Mouse (Mus musculus) layer of hippocampus, postnatal 10 days (tissue): ENCODE results near the gene Gm20708. TPM values are rescaled to one million over a fixed set of nuclear protein-coding genes. Genes with fewer than 3 reads are reported as not detected.
"Not testable (repeated sequence)": the region's sequence is repeated elsewhere in the genome, so short reads cannot be mapped to it uniquely, and the experiment has no call there.

Experiments
- DNase-seq, 2 experiments: peaks; one replicate each; pipeline ENCODE4 v3.0.0; 2021; ENCODE audit warnings: low spot score in 2 of 2
- total RNA-seq, 2 experiments: library from RNA; stranded (reverse); gene quantifications; 2 replicates each; pipeline ENCODE4 v1.2.3; 2021

The Gm20708 gene
- total RNA-seq, 2 experiments from 2014 or later = 3.4 to 3.5 TPM

DNA sequence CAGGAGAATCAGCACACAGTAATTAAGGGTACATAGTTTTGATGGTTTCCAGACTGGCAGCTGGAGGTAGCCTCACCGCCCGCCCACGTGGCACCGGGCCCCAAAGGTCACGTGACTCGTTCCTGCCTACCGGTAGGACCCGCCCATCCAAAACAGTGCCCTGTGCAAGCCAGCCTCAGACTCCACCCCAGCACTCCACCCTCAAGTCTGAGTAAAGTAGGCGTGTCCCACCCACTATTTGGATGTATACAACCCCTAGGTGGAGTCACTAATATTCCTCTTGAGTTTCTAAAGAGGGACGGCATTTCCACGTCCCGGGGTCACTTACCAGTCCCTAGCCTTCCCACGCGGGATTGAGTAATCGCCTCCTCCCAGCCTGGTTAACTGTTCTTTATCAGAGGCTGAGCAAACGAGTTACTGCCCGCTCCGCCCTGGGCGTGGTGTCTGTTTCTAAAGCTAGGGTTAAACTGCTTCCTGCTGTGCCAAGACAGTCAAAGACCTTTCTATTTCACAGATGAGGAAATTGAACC, 28.8 kb upstream of the Gm20708 start:
- DNase-seq = peak in 1 of 2 experiments; percentile 42

DNA sequence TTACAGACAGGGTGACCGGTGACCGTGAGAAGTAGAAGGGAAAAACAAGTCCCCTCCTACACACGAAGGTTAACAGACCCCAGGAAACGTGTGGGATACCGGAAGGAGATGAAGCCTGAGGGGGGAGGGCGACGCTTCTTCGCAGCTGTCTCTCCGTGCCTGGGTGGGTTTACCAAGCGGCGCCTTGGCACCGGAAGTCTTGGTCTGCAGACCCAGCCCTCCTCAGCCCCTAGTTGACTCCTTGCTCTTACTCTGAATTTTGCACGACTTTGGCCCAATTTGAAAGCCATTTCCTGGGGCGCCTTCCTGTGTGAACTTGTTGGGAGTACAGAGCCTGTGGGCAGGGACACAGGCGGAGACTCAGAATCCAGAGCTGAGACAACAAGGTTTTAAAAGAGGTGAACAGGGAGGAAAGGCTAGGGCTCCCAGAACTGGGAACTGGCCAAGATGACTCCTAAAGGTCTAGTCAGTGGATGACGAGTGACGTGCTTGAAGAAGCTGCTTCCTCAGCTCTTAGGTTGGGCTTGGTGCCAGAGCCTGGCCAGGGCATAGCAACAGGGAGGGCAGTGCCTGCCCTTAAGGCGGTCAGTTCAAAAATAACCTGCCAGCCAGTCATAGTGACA, 28.2 kb upstream of the Gm20708 start:
- DNase-seq = peak in 1 of 2 experiments; percentile 46

DNA sequence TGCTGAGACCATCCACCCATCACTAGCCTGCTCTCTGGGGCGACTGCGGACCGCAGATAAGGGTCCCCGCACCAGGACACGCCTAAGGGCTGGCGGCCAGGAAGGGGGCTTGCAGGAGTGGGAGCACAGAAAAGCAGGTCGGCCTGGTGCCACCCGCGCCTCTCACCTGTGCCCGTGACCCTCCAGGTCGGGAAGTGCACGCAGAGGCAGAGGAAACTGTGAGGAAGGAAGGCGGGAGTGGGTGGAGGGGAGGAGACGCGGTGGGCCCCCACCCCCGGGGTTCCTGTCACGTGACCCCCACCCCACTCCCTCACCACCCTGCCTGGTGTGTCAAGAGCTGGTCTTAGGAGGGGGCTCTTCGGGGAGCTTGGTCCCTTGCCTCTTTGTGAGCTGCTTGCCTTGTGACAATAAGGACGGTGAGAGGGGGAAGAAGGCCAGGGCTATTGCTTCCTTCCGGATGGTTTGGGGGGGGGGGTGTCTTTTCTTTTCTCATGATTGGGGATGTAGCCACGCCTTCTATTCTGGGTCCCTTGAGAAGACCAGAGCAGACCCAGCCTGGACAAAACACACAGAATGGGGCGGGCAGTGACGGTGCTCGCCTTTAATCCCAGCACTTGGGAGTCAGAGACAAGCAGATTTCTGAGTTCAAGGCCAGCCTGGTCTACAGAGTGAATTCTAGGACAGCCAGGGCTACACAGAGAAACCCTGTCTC, 27.3 kb upstream of the Gm20708 start, which contains the start of the genes Tmc8 and Tmc6:
Gene Tmc8 (plus strand): TSS at position 84 of the 712 bp plus-strand sequence.
Gene Tmc6 (minus strand): TSS at position 206 of the 712 bp plus-strand sequence.
- DNase-seq = no peak

GRCm38 (mm10) chr11:117782705-117783034, 26.8 kb upstream of the Gm20708 start:
- DNase-seq = no peak

- peak; percentile 79 to 82 for DNase-seq
Measured at GRCm38 (mm10) chr11:117783089-117783488, 26.4 kb upstream of the Gm20708 start.

DNA sequence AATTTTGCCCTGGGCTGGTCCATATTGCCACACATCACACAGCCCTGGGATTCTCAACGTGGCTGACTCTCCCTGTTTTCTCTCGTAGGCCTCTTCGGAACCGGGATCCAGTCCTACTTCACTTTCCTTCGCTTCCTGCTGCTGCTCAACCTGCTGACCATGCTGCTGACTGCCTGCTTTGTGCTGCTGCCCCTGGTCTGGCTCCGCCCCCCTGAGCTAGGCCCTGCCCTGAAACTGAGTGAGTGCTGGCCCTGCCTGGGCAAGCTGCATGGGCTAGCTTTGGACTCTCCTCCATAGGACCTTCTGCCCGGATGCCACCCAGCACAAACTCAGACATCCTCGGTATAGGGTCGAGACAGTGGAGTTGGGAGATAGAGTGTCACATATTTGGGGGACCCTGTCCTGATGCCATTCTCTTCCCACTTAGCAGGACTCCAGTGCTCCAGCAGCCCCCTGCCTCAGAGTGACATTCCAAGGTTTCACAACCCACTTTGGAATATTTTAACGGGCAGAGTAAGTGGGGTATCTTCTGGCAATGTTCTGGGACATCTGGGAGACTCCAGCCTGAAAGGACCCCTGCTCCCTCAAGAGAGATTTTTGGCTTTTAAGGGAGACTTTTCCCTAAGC, 25.7 kb upstream of the Gm20708 start:
- peak in 1 of 2 experiments; percentile 28 for DNase-seq

DNA sequence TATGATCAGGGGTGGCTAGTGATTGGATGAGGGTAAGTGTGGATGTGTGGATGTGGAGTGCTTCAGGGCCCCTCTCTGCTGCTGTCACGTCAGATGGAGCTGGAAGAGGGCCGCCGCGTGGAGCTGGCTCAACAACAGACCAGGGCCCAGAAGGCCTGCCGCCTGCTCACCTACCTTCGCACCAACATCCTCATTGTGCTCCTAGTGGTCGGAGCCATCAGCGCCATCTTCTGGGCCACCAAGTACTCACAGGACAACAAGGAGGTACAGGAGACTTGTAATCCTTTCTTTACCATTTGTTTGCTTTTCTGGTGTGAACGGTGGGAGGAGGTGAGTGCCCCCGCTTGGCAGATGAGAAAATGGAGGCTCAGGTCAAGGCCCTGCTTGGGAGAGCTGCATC, 23.2 kb upstream of the Gm20708 start:
- DNase-seq = peak in 1 of 2 experiments; percentile 72

- DNase-seq = not testable (repeated sequence)
Measured at GRCm38 (mm10) chr11:117788481-117788880, 21.0 kb upstream of the Gm20708 start.

- peak; percentile 75 to 77 for DNase-seq
Measured at GRCm38 (mm10) chr11:117790286-117790685, 19.2 kb upstream of the Gm20708 start.

- DNase-seq = no peak
Measured at GRCm38 (mm10) chr11:117790703-117791440, 18.6 kb upstream of the Gm20708 start.

DNA sequence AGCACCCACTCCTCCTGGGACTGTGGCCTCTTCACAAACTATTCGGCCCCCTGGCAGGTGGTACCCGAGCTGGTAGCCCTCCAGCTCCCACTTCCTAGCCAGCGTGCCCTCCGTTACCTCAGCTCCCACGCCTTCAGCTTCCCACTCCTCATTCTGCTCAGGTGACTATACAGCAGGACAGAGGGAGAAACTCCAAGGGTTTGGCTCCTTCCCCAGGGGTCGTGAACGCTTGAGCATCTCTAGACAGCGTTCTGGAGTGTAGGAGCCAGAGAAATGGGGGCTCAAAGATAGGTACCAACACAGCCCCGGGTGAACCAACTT, 18.1 kb upstream of the Gm20708 start:
- no peak for DNase-seq

- no peak for DNase-seq
Measured at GRCm38 (mm10) chr11:117792281-117792888, 17.1 kb upstream of the Gm20708 start.

- DNase-seq = no peak
Measured at GRCm38 (mm10) chr11:117794035-117794551, 15.4 kb upstream of the Gm20708 start.

DNA sequence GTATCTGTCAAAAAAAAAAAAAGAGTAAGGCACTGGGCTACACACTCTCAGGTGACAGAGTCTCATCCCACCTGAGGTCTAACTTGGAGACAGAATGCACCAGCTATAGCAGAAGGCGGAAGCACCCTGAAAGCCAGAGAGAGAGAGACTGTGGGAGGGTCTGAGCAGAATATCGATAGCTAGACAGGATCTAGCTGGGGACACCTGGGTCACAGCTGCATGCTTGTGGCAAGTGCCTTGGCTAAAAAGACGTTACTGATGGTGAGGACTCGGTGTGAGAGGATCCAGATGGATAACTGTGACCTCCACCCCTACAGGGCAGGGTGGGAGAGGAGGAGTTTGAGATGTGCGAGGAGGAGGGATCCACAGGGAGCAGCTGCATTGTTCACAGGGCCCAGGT, 12.5 kb upstream of the Gm20708 start:
- DNase-seq = no peak

DNA sequence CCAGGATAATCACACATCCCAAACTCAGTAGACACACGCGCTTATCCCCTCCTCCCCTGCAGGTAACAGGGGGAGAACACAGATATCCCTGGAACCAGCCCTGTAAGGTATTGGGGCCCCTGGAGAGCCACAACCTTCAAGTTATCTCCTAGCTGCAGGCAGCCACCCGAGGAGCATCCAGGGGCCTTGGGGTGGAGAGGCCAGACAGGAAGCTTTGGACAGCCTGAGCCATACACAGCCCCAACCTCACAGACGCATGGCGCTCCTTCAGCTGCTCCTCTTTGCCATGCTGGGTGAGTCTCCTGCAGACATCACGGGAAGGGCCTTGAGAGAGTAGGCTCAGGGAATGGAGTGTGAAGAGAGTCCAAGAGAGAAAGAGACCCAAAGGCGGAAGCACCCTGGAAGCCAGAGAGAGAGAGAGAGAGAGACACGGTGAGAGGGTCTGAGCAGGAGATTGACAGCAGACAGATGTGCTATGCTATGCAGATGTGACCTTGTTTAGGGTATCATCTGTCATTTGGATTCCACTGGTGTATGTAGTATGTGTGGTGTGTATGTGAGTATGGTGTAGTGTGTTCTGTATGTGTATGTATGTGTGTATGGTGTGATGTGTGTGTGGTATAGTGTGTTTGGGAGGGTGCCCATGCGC, 11.8 kb upstream of the Gm20708 start, which contains the start of gene 6030468B19Rik:
Gene 6030468B19Rik (plus strand): TSS at position 150 of the 649 bp plus-strand sequence.
- DNase-seq = no peak

DNA sequence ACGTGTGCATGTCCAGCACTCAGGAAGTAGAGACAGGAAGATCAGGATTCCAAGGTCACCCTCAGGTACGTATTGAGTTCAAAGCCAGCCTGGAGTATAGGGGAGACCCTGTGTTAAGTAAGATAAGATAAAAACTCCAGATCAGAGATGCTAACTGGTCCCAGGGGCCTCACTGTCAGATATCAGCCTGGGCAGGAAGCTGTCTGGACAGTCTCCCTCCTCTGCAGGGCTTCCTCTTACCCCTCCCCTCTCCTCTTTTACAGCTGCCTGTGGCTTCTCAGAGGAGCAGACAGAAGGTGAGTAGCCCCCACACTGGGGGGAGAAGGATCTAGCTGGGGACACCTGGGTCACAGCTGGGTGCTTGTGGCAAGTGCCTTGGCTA, 11.3 kb upstream of the Gm20708 start:
- DNase-seq = no peak

GRCm38 (mm10) chr11:117799174-117799573, 10.3 kb upstream of the Gm20708 start:
- DNase-seq = no peak

DNA sequence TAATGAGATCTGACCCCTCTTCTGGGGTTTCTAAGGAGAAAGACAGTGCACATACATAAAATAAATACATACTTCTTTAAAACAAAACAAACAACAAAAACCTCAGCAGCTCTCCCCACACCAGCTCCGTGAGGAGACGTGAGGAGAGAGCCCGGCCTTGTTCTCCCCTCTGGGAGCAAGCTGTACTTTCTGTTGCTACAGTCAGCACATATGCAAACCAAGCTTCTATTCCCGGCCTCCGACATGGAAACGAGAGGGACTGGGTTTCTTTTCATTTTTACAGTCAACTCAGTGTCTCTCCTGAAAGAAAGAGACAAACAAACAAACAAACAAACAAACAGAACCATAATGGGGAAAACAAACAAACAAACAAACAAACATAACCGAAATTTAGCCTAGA, 9.4 kb upstream of the Gm20708 start:
- no peak for DNase-seq

DNA sequence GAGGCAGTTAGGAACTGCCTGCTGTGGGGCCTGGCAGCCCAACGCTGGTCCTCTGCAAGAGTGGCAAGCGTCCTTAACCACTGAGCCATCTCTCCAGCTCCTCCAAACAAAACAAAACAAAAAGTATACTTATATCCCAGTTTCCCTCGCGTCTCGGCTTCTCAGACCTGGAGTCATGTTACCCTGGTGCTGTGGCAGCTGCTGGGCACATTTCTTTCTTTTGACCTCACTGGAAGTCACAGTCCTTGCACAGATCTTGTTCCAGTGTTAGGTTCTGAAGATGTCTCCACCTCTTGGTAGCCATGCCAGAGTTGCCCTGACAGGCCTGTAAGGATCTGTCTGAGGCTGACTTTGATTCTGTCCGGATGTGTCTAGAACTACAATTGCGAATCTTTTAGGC, 7.8 kb upstream of the Gm20708 start:
- no peak for DNase-seq

GRCm38 (mm10) chr11:117803166-117803688, 6.2 kb upstream of the Gm20708 start:
- DNase-seq = no peak
